Mouse (Mus musculus): ENCODE data around the gene Slc22a1. TPM values are rescaled to one million over a fixed set of nuclear protein-coding genes. Genes with fewer than 3 reads are reported as not detected.

Slc22a1 gene
- polyA plus RNA-seq, 1 experiment from 2014 or later, result 1.1 TPM

DNA sequence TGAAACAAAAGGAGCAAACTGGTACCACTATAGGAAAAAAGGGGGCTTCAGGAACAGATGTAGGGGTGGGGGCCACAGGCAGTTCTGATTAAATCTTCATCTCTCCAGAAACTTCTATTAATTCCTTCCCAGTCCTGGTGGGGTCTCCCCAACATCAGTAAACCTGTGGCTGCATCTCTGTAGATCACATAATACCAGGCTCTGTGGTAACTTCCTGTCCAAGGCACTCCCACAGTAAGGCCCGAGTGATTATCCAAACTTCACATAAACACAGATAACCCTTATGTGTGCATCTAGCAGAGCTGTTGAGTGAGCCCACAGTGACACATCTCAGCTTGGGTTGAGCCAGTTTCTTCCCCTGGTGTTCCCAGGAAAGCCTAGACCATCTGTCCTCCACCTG, 69.0 kb downstream of the Slc22a1 start:
- Histone ChIP-seq H3K36me3 (no peaks in the 10 kb centered on the region), H3K4me3 (no peak overlapping the region), H3K27ac (no peak overlapping the region), H3K4me1 (peaks cover 8% of the 10 kb centered on the region), H3K9me3 (no peaks in the 10 kb centered on the region), H3K27me3 (ENCODE audit: insufficient read depth, poor library complexity, severe bottlenecking) (no peaks in the 10 kb centered on the region)
- DNase-seq (ENCODE audit: low spot score), result no peak
- 25% methylated on average over 1 of the region's 1 CpGs for WGBS

Other genes with a start within 250 kb of the Slc22a1 start
- gene Slc22a3, start 168.1 kb downstream of the Slc22a1 start, polyA plus RNA-seq (2016; fragmentation: Nextera tagmentation; extraction: Ambion mirVana), result 0.32 and 0.74 TPM in 2 replicates
- gene Slc22a2, start 91.7 kb downstream of the Slc22a1 start, polyA plus RNA-seq (2016; fragmentation: Nextera tagmentation; extraction: Ambion mirVana), result 0.09 TPM in 1 of 2 replicates, not detected in the other
- 141 and 272 TPM in 2 replicates for gene Igf2r, start 93.8 kb upstream of the Slc22a1 start, polyA plus RNA-seq (2016; fragmentation: Nextera tagmentation; extraction: Ambion mirVana)
- 0.30 and 0.36 TPM in 2 replicates for gene Mas1, start 192.3 kb upstream of the Slc22a1 start, polyA plus RNA-seq (2016; fragmentation: Nextera tagmentation; extraction: Ambion mirVana)
- gene Mrgprh, start 200.2 kb upstream of the Slc22a1 start, polyA plus RNA-seq (2016; fragmentation: Nextera tagmentation; extraction: Ambion mirVana), result 0.07 TPM in 1 of 2 replicates, not detected in the other
- gene Pnldc1, start 234.4 kb upstream of the Slc22a1 start, polyA plus RNA-seq (2016; fragmentation: Nextera tagmentation; extraction: Ambion mirVana), result 1.4 and 2.5 TPM in 2 replicates
- 440 and 487 TPM in 2 replicates for gene Tcp1, start 239.9 kb upstream of the Slc22a1 start, polyA plus RNA-seq (2016; fragmentation: Nextera tagmentation; extraction: Ambion mirVana)
- 203 and 208 TPM in 2 replicates for gene Mrpl18, start 240.5 kb upstream of the Slc22a1 start, polyA plus RNA-seq (2016; fragmentation: Nextera tagmentation; extraction: Ambion mirVana)

All from heart, embryonic 10.5 days (tissue).